Mouse (Mus musculus) erythroblast, embryonic 14.5 days (primary cell): Measurements from ENCODE around the gene Map4k4.

ENCODE experiments used
- GATA1 ChIP-seq: IDR thresholded peaks from 2 replicates; pipeline ENCODE4 v1.6.1; 2012; ENCODE audit warnings: low read length, inconsistent platforms, mixed read lengths
- TAL1 ChIP-seq: IDR thresholded peaks from 3 replicates; pipeline ENCODE4 v1.6.1; 2012; ENCODE audit warnings: low read length, inconsistent platforms, mixed read lengths

GRCm38 (mm10) chr1:39995593-39995992 is 94.9 kb downstream of the Map4k4 start:
- TF ChIP-seq TAL1 (no peak), GATA1 (no peak)
